Mouse (Mus musculus): ENCODE results near the gene Tmem42. TPM values are rescaled to one million over a fixed set of nuclear protein-coding genes. Genes with fewer than 3 reads are reported as not detected.

Gene Tmem42
- polyA plus RNA-seq (2015; fragmentation: Nextera tagmentation; extraction: Ambion mirVana): 23.8 and 25.0 TPM in 2 replicates

- peak within 1 kb of the TSS; percentile 85 for H3K9ac ChIP-seq
- peaks cover 3% of the 10 kb centered on the region for H3K36me3 ChIP-seq
- no peaks in the 10 kb centered on the region for H3K9me3 ChIP-seq
- H3K4me2 ChIP-seq: peak within 1 kb of the TSS; percentile 64
- H3K27ac ChIP-seq: peak within 1 kb of the TSS; percentile 95
- no peaks in the 10 kb centered on the region for H3K27me3 ChIP-seq
- H3K4me1 ChIP-seq (replicated peaks): peaks cover 36% of the 10 kb centered on the region
- peak within 1 kb of the TSS; percentile 67 for H3K4me3 ChIP-seq
- ATAC-seq (ENCODE audit: low FRiP score): peak; percentile 97
- under 1% methylated on average over 41 of the region's 69 CpGs for WGBS
Measured at GRCm38 (mm10) chr9:123020995-123021631, at the start of gene Tmem42. Tmem42 (plus strand) TSS chr9:123021326.

- no peak for ATAC-seq (ENCODE audit: low FRiP score)
- Histone ChIP-seq H3K9me3 (no peaks in the 10 kb centered on the region), H3K4me2 (no peak overlapping the region), H3K4me3 (no peak overlapping the region), H3K4me1 (replicated peaks) (no peaks in the 10 kb centered on the region), H3K27ac (no peak overlapping the region), H3K27me3 (no peaks in the 10 kb centered on the region), H3K36me3 (peaks cover 4% of the 10 kb centered on the region; the same call in 1 of the 2 replicates), H3K9ac (no peak overlapping the region)
- 97% methylated on average over 10 of the region's 10 CpGs for WGBS
Measured at GRCm38 (mm10) chr9:122998406-122999192, 22.5 kb upstream of the Tmem42 start.

GRCm38 (mm10) chr9:122999193-122999586, 21.9 kb upstream of the Tmem42 start:
- Histone ChIP-seq H3K27me3 (no peaks in the 10 kb centered on the region), H3K4me1 (replicated peaks) (no peaks in the 10 kb centered on the region), H3K4me3 (no peak overlapping the region), H3K4me2 (no peak overlapping the region), H3K36me3 (peaks cover 4% of the 10 kb centered on the region), H3K9ac (no peak overlapping the region), H3K27ac (no peak overlapping the region), H3K9me3 (no peaks in the 10 kb centered on the region)
- 98% methylated on average over 4 of the region's 4 CpGs for WGBS
- no peak for ATAC-seq (ENCODE audit: low FRiP score)

GRCm38 (mm10) chr9:123004718-123005117, 16.4 kb upstream of the Tmem42 start:
- Histone ChIP-seq H3K27ac (no peak overlapping the region), H3K4me2 (no peak overlapping the region), H3K9ac (no peak overlapping the region), H3K9me3 (no peaks in the 10 kb centered on the region), H3K4me1 (replicated peaks) (no peaks in the 10 kb centered on the region), H3K27me3 (no peaks in the 10 kb centered on the region), H3K36me3 (peaks cover 5% of the 10 kb centered on the region), H3K4me3 (no peak overlapping the region)
- WGBS: 100% methylated on average over 2 of the region's 2 CpGs
- no peak for ATAC-seq (ENCODE audit: low FRiP score)

GRCm38 (mm10) chr9:123006071-123006470, 15.1 kb upstream of the Tmem42 start:
- Histone ChIP-seq H3K27ac (no peak overlapping the region), H3K36me3 (peaks cover 16% of the 10 kb centered on the region), H3K4me3 (no peak overlapping the region), H3K4me2 (no peak overlapping the region), H3K4me1 (replicated peaks) (no peaks in the 10 kb centered on the region), H3K27me3 (no peaks in the 10 kb centered on the region), H3K9me3 (no peaks in the 10 kb centered on the region), H3K9ac (no peak overlapping the region)
- 81% methylated on average over 6 of the region's 6 CpGs for WGBS
- no peak for ATAC-seq (ENCODE audit: low FRiP score)

- peak; percentile 33 for ATAC-seq (ENCODE audit: low FRiP score)
- Histone ChIP-seq H3K9ac (peak overlapping the region; percentile 85; the same call in 1 of the 2 replicates), H3K4me1 (replicated peaks) (peaks cover 31% of the 10 kb centered on the region), H3K4me3 (peak overlapping the region; percentile 67), H3K27me3 (no peaks in the 10 kb centered on the region), H3K4me2 (peak overlapping the region; percentile 64), H3K36me3 (no peaks in the 10 kb centered on the region), H3K27ac (peak overlapping the region; percentile 95), H3K9me3 (no peaks in the 10 kb centered on the region)
- WGBS: 44% methylated on average over 16 of the region's 24 CpGs
Measured at GRCm38 (mm10) chr9:123021636-123022379, 682 bp downstream of the Tmem42 start.

- no peak overlapping the region for H3K27ac ChIP-seq
- H3K4me3 ChIP-seq: no peak overlapping the region
- no peak overlapping the region for H3K9ac ChIP-seq
- no peaks in the 10 kb centered on the region for H3K9me3 ChIP-seq
- H3K4me2 ChIP-seq: no peak overlapping the region
- no peaks in the 10 kb centered on the region for H3K27me3 ChIP-seq
- H3K4me1 ChIP-seq (replicated peaks): peaks cover 19% of the 10 kb centered on the region
- no peak for ATAC-seq (ENCODE audit: low FRiP score)
- no peaks in the 10 kb centered on the region for H3K36me3 ChIP-seq
- WGBS: 92% methylated on average over 2 of the region's 2 CpGs
Measured at GRCm38 (mm10) chr9:123024201-123024600, 3.1 kb downstream of the Tmem42 start.

- no peaks in the 10 kb centered on the region for H3K4me1 ChIP-seq (replicated peaks)
- ATAC-seq (ENCODE audit: low FRiP score): no peak
Measured at GRCm38 (mm10) chr9:123031496-123032246, 10.5 kb downstream of the Tmem42 start.

GRCm38 (mm10) chr9:123034426-123034825, 13.3 kb downstream of the Tmem42 start, which contains the start of gene Tgm4:
Tgm4 (plus strand) TSS chr9:123034726.
- H3K9me3 ChIP-seq: no peaks in the 10 kb centered on the region
- H3K27ac ChIP-seq: no peak within 1 kb of the TSS
- H3K27me3 ChIP-seq: no peaks in the 10 kb centered on the region
- WGBS: 87% methylated on average over 4 of the region's 4 CpGs
- H3K4me2 ChIP-seq: no peak within 1 kb of the TSS
- H3K4me1 ChIP-seq (replicated peaks): no peaks in the 10 kb centered on the region
- H3K9ac ChIP-seq: no peak within 1 kb of the TSS
- no peak within 1 kb of the TSS for H3K4me3 ChIP-seq
- H3K36me3 ChIP-seq: no peaks in the 10 kb centered on the region
- ATAC-seq (ENCODE audit: low FRiP score): no peak

More at GRCm38 (mm10) chr9:123031496-123032246, 10.5 kb downstream of the Tmem42 start:
- no peaks in the 10 kb centered on the region for H3K9me3 ChIP-seq
- H3K27ac ChIP-seq: no peak overlapping the region
- no peaks in the 10 kb centered on the region for H3K36me3 ChIP-seq
- whole genome bisulfite sequencing: 89% methylated on average over 13 of the region's 13 CpGs
- no peak overlapping the region for H3K4me3 ChIP-seq
- H3K4me2 ChIP-seq: no peak overlapping the region
- H3K27me3 ChIP-seq: no peaks in the 10 kb centered on the region
- H3K9ac ChIP-seq: no peak overlapping the region

GRCm38 (mm10) chr9:123047665-123048064, 26.5 kb downstream of the Tmem42 start:
- no peak overlapping the region for H3K9ac ChIP-seq
- H3K4me3 ChIP-seq: no peak overlapping the region
- H3K27me3 ChIP-seq: no peaks in the 10 kb centered on the region
- H3K9me3 ChIP-seq: no peaks in the 10 kb centered on the region
- H3K36me3 ChIP-seq: no peaks in the 10 kb centered on the region
- ATAC-seq (ENCODE audit: low FRiP score): no peak
- WGBS: 89% methylated on average over 1 of the region's 1 CpGs
- H3K4me2 ChIP-seq: no peak overlapping the region
- no peak overlapping the region for H3K27ac ChIP-seq
- H3K4me1 ChIP-seq (replicated peaks): no peaks in the 10 kb centered on the region

- no peak overlapping the region for H3K4me2 ChIP-seq
- H3K9ac ChIP-seq: no peak overlapping the region
- no peaks in the 10 kb centered on the region for H3K4me1 ChIP-seq (replicated peaks)
- H3K27me3 ChIP-seq: no peaks in the 10 kb centered on the region
- ATAC-seq (ENCODE audit: low FRiP score): no peak
- H3K36me3 ChIP-seq: no peaks in the 10 kb centered on the region
- H3K4me3 ChIP-seq: no peak overlapping the region
- H3K27ac ChIP-seq: no peak overlapping the region
- no peaks in the 10 kb centered on the region for H3K9me3 ChIP-seq
Measured at GRCm38 (mm10) chr9:123058724-123059292, 37.7 kb downstream of the Tmem42 start.

Measured in hindbrain, embryonic 13.5 days (tissue).